Mouse (Mus musculus): ENCODE measurements around the gene Eef1e1.
A peak's percentile ranks its signal among the peaks of the same experiment; 100 is the strongest.
"Not testable (repeated sequence)": the region's sequence is repeated elsewhere in the genome, so short reads cannot be mapped to it uniquely, and the experiment has no call there.

The Eef1e1 gene

GRCm38 (mm10) chr13:38625492-38626228, 33.2 kb downstream of the Eef1e1 start:
- DNase-seq (ENCODE audit: low read depth, low spot score): peak; percentile 33

DNA sequence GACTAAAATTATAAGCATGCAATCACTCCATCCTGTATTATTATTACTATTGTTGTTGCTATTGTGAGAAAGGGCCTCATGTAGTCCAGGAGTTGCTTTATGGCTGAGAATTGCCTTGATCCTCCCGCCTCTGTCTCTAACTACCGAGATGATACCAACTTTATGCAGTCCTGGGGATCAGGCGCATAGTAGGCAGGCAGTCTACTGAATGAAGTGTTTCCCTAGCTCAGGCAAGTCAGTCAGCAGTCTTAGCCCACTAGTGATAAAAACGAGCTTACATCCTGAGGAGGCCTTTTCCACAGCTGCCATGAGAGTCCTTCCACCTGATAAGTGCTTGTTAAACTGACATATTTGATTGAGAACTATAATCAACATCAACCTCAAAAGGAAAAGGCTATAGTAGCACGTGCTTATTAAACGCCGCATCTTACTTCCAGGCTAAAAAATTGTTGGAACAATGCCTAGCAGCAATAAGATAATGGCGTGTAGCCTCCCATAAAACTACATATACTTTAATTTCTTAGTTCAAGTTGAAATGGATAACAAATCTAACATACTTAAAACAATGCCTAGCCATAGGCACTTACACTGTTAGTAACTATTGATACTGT, 34.5 kb downstream of the Eef1e1 start:
- no peak for DNase-seq (ENCODE audit: low read depth, low spot score)

DNA sequence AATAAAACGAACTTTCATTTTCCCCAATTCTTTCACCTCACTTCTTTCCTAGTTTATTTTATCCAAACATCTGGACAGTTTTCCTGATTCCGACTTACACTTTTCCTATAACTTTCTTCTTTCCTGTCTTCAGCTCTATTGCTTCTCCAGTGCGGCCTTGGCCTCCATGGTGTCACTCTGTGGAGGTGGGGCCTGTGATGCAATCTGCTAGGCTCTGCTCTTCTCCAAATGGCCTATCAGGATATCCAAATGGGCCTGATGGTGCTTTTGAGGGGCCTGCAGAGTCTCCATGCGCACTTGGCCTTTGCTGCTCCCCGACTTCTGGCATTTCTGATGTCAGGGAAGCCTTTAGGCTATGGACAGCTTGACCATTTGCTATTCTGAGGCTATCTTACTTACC, 35.6 kb downstream of the Eef1e1 start:
- no peak for DNase-seq (ENCODE audit: low read depth, low spot score)

DNA sequence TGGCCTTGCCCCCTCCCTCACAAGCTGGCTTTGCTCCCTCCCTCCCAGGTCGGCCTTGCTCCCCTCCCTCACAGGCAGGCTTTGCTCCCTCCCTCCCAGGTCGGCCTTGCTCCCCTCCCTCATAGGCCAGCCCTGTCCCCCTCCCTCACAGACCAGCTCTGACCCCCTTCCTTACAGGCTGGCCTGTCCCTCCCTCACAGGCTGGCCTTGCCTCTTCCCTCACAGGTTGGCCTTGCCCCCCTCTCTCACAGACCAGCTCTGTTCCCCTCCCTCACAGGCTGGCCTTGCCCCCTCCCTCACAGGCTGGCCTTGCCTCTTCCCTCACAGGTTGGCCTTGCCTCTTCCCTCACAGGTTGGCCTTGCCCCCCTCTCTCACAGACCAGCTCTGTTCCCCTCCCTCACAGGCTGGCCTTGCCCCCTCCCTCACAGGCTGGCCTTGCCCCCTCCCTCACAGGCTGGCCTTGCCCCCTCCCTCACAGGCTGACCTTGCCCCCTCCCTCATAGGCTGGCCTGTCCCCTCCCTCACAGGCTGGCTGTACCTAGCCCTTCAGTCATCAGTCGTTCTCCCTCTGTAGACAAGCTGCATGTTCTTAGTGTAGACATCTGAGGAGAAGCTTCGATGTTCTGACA, 40.7 kb downstream of the Eef1e1 start:
- not testable (repeated sequence) for DNase-seq (ENCODE audit: low read depth, low spot score)

DNA sequence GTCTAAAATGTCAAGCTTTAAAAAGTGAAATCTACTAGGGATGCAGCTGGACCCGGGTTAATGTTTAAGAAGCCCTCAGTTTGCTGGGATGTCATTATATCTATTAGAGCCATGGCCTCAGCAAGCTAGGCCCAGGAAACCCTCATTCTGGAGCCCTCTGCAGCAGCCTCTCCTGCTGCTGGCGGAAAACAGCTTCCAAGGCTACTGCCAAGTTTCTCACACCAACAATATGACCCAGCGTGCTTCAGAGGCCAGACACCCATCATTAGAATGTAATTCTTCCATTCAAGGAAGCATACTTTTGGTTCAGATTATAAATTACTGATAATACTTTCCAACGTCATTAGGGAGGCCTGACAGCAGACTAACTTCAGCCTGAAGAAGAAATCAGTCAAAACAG, 42.0 kb downstream of the Eef1e1 start:
- DNase-seq (ENCODE audit: low read depth, low spot score): no peak

DNA sequence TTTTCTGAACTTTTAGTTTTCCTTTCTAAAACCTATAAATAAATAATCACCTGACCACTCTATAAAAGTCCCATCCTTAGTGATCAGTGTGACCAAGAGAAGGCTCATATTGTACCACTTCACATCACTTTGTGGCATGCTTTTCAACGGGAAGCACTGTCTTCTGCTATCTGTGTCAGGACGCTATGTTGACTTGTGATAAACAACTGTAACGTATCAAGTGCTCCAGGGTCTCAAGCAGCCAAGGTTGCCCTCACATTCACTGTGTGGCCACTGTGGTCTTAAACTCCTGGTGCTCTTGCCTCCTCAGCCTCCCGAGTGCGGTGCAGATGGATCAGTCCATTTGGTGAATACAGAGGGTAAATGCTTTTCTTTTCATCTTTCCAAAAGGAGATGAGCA, 43.2 kb downstream of the Eef1e1 start:
- DNase-seq (ENCODE audit: low read depth, low spot score): no peak

- no peak for DNase-seq (ENCODE audit: low read depth, low spot score)
These were observed 44.6 kb downstream of the Eef1e1 start for GRCm38 (mm10) chr13:38614298-38614697.

DNA sequence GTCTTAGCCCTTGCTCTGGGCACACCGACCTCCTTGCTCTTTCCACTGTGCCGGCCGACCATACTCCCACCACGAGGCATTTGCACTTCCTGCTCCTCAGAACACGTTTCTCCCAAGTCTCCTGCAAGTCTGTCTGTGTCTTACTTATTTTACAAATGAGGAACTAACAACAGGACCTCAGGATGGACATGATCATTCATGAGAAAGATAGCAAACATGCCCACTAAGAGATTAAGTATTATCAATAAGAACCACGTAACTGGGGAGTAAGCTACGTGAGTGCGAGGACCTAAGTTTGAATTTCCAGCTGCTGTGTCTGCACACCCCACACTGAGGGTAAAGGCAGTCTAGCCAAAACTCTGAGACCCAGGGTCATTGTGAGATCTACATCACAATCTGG, 45.3 kb downstream of the Eef1e1 start:
- no peak for DNase-seq (ENCODE audit: low read depth, low spot score)

DNA sequence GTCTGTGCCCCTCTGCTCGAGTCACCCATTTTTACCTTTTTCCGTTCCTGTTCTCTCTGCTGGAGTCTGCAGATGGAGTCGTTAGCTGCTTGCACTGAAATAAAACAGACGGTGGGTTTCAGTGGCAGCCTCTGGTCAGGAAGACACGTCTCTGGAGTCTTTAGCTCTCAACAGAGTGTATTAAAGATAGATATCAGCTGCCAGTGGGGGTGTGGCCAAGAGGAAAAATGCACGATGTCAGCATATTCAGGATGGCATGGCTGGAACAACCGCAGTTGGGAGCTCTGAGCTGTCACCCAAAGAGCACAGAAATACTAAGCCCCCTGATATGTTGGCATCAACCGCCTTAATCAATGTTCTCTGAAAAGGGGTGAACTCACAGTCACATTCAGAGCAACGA, 46.2 kb downstream of the Eef1e1 start:
- DNase-seq (ENCODE audit: low read depth, low spot score): no peak

GRCm38 (mm10) chr13:38612179-38612578, 46.7 kb downstream of the Eef1e1 start:
- peak; percentile 6 for DNase-seq (ENCODE audit: low read depth, low spot score)

GRCm38 (mm10) chr13:38610336-38610735, 48.5 kb downstream of the Eef1e1 start:
- DNase-seq (ENCODE audit: low read depth, low spot score): no peak

- no peak for DNase-seq (ENCODE audit: low read depth, low spot score)
These were observed 51.7 kb downstream of the Eef1e1 start for GRCm38 (mm10) chr13:38607130-38607529.

DNA sequence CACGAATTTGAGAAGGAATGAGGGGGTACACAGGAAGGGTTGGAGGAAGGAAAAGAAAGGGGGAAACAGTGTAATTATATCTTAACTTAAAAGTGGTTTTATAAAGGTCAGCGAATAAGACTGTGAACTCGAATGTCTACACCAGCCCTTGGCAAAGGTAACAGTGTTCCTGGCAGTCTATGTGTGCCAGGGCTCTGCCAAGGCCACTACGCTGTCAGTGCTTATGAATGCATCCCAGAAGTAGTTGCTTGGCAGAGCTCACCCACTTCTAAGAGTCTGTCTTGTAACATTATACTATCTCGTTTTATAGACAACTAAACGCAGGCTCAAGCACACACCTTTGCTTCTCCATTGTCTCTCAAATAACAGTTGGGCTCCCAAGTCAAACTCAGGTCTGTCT, 53.5 kb downstream of the Eef1e1 start:
- no peak for DNase-seq (ENCODE audit: low read depth, low spot score)

DNA sequence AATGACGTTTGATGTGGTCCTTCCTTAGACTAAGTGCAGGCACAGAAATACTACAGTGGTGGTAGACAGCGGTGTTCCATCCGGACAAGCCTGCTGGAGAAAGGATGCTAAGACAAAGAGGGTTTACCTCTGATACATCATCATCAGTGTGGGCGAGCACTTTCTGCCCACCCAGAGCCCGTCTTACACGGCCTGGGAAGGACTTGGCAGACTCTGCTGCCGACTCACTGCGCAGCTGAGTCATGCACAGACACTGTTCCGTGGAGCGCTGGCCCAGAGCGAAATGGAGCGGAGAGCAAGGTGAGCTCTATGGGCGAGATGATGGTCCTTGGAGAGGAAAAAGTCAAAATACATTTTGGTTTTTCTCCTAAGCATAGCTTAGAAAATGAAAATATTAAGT, 55.9 kb downstream of the Eef1e1 start:
- DNase-seq (ENCODE audit: low read depth, low spot score): no peak

DNA sequence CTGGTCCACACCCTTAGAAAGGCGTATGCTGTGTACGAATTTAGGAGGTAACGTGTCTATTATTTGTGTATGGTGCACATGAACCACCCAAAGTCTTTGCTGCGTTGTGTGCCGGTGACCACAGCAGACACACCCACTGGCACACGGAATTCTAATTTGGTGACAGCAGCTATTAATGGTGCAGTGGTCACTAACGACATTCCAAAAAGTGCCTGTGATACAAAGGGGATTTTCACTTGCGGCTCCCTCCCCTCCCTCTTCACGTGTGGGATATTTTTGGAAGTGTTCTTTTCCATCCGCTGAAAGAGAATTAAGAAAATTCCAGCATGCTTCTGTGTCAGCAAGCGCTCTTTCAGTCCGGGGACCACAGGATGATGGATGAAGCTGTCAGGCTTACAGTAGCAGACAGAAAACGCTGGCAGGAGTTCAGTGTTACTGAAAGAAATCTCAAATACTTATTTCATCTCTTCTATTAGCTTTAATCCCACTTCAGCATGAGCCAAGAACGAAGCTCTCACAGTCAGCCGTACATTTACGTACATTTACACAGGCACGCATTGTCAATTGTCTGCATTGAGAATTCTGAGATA, 56.5 kb downstream of the Eef1e1 start:
- DNase-seq (ENCODE audit: low read depth, low spot score): peak; percentile 18

GRCm38 (mm10) chr13:38600811-38601210, 58.0 kb downstream of the Eef1e1 start:
- no peak for DNase-seq (ENCODE audit: low read depth, low spot score)

DNA sequence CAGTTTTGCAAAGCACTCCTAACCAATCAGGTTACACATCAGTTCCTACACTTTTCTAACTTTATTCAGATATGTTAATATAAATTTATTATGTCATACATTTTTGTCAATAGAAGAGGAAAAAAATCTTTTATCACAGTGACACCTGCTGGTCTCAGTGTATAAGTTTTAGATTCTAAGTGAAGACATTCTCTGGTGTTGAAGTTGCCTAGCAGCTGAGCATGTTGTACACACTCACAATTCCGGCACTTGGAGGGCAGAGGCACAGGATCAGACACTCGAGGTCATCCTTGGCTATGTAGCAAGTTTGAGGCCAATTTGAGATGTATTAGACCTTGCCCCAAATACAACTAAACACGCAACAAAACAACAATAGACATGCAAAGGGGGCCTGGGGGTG, 61.8 kb downstream of the Eef1e1 start:
- DNase-seq (ENCODE audit: low read depth, low spot score): peak; percentile 69

DNA sequence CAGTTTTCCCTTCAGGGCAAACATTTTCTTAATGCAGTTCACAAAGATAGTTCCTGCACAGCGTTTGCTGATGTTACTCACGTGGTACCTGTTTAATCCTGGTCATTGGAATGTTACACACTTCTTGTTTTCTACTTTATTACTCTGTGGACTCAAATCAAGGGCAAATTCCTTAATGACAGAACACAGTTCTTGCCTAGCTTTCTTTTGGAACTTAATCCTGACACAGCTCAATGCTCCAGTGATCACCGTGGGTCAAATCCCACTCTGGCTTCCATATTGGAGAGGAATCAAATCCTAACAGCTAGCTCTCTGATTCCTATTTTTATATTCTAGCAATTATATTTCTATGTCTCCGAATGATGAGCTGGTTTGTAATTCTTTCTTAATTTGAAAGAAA, 62.4 kb downstream of the Eef1e1 start:
- DNase-seq (ENCODE audit: low read depth, low spot score): no peak

Data from 3T3-L1 (cell line).